Mouse (Mus musculus) brain, embryonic 14.5 days (tissue): Measurements from ENCODE around the gene Cracr2a. TPM values are rescaled to one million over a fixed set of nuclear protein-coding genes. Genes with fewer than 3 reads are reported as not detected.

Experiments
- DNase-seq: peaks from one replicate; pipeline ENCODE4 v3.0.0-alpha.2; 2011; ENCODE audit warnings: low read depth
- CTCF ChIP-seq: fragments of 200-500 bp; IDR thresholded peaks from 2 replicates; pipeline ENCODE4 v1.5.1; 2012; ENCODE audit warnings: inconsistent platforms, mild to moderate bottlenecking, moderate library complexity, borderline replicate concordance; ENCODE audit not compliant: insufficient read depth, insufficient read length; ENCODE audit errors: extremely low read depth
- POLR2A ChIP-seq: fragments of 200-500 bp; IDR thresholded peaks from 2 replicates; pipeline ENCODE4 v1.6.1; 2012; ENCODE audit warnings: mild to moderate bottlenecking, inconsistent platforms, borderline replicate concordance; ENCODE audit not compliant: poor library complexity, insufficient read depth, insufficient read length, severe bottlenecking; ENCODE audit errors: extremely low read depth
- polyA plus RNA-seq: library from polyadenylated mRNA; depleted of rRNA; stranded (reverse); fragments of >200 nt; gene quantifications from 2 replicates; pipeline ENCODE4 v1.2.3, GENCODE M21; 2012

Cracr2a gene
- polyA plus RNA-seq, 1 experiment = 0.29 TPM

DNA sequence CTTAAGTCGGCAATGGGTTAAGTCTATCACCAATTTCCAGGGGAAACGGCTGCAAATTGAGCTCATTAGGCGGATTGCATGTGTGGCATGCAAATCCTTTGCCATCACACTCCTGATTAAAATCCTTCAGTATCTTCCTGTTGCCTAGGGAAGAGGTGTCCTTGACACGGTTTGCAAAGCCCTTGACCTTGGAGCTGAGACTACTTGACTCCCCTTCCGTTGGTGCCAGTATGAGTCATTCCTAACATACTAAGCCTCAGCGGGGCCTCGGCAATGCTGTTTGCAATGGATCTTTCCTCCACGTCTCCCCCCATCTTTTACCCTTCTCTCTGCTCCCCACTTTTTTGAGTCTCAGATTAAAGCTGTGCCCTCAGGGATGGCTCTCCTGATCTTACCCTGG, 122.4 kb downstream of the Cracr2a start:
- peak; percentile 78 for DNase-seq
- TF ChIP-seq CTCF (no peak), POLR2A (no peak)

DNA sequence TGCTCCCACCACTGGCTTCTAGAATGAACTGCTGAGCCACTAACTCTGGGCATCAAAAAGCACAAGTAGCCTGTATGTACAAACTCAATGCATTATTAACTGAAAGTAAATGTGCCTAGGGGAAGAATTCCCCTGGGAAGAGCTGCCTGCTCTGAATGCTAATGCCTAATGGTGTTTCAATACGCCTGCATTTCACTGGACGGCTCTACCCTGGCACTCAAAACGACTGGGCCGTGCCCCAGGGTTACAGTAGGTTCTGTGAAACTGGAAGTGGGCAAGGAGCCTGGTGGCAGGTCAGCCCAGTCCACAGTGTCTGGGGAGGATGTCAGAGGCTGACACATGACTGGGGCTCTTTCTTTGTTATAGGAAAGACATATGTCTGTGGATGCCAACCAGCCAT, 123.8 kb downstream of the Cracr2a start:
- TF ChIP-seq POLR2A = no peak
- TF ChIP-seq CTCF = no peak
- peak; percentile 81 for DNase-seq

DNA sequence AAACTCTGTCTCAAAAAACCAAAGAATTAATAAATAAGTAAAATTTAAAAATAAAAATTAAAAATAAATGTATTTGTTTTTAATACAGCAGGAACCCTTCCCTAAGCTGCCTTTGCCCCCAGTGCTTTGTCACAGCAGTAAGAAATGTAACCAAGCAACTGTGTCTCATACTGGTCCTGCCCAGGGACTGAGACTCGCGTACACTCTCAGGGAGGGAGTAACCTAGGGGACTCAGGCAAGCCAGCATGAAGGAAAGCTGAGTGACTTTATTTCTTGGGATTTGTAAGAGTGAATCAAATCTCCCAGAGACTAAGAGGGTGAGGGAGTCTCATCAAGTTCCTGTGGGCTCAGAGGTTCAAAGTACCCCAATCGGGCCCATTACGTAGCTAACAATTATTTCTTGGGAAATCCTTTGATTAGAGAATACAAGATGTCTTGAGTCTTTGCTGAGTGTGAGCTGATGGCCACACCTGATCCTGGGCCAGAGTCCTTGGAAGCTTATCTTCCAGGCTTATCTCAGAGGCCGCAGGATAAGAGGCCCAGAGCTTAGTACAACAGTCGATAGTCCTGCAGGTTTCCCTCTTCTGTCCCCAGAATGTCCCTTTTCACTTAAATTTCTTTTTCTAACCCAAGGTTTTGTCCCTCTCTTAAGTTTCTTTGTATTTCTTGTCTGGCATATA, 126.2 kb downstream of the Cracr2a start:
- DNase-seq = no peak
- TF ChIP-seq CTCF = no peak
- no peak for TF ChIP-seq POLR2A

DNA sequence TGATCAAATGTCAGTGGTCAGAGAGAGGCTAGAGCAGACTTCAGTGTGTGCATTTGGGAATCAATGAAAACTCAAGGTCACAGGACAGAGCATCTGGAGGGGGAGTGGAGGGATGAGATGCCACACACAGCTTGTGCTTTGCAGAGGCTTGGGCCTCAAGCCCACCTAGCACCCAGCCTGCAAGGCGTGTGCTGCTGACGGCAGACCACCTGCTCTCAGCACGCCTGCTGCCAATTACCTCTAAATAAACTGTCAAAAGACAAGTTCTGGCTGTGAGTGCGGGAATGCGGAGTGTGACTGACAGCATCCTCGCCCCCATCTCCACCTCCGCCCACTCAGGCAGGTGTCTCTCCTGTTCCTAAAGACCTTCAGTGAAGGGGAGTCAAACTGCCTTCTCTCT, 131.2 kb downstream of the Cracr2a start:
- DNase-seq = peak; percentile 82
- no peak for TF ChIP-seq CTCF
- no peak for TF ChIP-seq POLR2A

DNA sequence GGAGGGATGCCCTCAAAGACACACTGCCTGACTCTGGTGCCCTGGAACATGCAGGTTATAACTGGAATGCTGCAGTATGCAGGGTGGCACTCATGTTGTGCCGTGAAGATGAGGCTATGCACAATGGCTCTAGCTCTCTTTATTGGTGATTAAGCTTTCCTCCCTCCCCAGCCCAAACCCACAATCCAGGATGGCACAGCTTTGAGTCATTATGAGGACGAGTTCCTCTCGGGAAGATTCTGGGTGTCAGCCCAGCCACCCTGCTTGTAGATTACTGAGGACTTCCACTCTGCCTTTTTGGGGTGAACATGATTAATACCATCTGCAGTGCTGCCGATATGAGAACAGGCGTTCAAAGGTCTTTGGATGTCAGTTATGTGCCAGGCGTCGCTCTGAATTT, 132.5 kb downstream of the Cracr2a start:
- no peak for DNase-seq

DNA sequence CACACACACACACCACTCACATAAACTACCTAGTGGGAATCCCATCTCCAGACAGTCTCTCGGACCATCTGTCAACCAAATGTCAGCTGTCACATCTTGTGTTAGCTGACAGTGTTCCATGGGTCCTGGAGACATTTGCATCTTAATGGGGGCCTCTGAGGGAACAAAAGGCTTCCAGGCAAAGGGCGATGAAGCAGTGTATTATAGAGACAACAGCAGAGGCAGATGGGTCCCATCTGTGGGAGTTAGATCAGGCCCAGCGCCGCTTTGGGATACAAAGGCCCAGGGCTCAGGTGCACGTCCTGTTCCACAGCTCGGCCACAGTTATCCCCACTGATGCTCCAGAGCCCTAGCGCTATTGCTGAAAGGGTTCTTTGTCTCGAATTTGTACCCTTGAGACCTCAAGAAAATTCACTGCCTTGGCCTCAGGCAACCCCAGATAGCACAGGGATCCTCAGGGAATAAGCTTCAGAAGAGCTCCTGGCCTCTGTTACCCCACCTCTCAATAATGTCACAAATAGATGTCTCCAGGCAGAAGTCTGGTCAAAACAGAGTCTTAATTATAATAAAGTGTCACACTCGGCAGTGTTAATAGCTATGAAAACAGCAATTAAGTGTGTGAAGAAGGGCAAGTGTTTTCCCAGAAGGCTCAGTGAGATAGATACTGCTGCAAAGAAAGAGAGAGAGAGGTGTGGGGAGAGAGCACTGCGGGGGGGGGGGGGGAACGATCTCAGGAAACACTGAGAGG, 140.1 kb downstream of the Cracr2a start:
- peak; percentile 97 for DNase-seq
- no peak for TF ChIP-seq CTCF
- TF ChIP-seq POLR2A = no peak

More for the DNA sequence above, 132.5 kb downstream of the Cracr2a start:
- TF ChIP-seq CTCF (no peak), POLR2A (no peak)

DNA sequence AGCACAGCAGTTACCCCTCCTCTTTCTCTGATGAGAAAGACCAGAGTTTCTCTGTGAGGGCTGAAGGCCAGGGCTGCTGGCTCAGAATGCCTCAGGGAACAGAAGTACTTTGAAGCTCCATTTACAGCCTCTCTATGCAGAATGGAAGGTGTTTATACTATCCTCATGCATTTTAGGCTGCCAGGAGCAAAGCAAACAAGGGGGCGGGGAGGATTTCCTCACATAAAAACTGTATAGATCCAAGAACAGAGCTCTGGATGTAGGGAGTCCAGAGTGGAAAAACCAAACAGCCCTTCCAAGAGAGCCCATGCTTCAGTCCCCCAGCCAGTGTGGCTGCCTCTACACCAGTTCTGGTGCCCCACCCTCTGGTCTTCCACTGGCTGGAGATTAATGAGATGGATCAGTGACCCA, 147.1 kb downstream of the Cracr2a start:
- peak; percentile 73 for DNase-seq
- no peak for TF ChIP-seq POLR2A
- no peak for TF ChIP-seq CTCF

DNA sequence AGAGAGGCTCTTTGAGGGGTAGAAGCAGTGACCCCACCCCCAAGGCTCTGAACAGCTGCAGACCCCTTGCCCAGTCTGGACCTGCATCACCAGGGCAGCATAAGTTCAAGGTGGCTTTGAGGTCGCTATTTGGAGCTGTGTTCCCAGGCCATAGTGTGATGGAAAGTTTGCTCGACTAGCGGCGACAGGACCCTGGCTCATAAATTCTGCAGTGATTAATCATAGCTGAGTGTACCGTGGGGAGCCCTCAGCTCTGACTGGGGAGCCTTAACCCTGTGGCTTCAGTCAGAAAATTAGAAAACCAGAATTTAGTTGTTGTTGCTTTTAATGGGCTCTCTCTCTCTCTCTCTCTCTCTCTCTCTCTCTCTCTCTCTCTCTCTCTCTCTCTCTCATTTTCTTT, 153.8 kb downstream of the Cracr2a start:
- TF ChIP-seq CTCF = no peak
- no peak for TF ChIP-seq POLR2A
- DNase-seq = no peak

DNA sequence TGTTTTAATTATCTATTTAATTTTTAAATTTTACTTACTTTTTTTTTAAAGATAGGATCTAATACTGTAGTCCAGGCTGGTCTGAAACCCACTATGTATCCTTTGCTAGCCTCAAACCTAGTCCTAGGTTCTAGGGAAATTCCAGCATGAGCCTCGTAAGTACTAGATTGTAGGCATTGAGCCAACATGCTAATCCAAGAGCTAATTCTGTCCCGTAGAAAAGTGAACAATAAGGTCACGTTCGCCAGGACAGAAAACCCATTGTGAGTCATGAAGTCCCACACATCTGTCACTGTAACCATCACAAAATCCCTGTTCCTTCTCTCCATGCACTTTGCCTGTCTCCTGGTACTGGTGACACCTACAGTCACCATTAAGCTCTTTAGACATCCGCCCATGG, 154.3 kb downstream of the Cracr2a start:
- peak; percentile 36 for DNase-seq
- no peak for TF ChIP-seq POLR2A
- TF ChIP-seq CTCF = no peak

DNA sequence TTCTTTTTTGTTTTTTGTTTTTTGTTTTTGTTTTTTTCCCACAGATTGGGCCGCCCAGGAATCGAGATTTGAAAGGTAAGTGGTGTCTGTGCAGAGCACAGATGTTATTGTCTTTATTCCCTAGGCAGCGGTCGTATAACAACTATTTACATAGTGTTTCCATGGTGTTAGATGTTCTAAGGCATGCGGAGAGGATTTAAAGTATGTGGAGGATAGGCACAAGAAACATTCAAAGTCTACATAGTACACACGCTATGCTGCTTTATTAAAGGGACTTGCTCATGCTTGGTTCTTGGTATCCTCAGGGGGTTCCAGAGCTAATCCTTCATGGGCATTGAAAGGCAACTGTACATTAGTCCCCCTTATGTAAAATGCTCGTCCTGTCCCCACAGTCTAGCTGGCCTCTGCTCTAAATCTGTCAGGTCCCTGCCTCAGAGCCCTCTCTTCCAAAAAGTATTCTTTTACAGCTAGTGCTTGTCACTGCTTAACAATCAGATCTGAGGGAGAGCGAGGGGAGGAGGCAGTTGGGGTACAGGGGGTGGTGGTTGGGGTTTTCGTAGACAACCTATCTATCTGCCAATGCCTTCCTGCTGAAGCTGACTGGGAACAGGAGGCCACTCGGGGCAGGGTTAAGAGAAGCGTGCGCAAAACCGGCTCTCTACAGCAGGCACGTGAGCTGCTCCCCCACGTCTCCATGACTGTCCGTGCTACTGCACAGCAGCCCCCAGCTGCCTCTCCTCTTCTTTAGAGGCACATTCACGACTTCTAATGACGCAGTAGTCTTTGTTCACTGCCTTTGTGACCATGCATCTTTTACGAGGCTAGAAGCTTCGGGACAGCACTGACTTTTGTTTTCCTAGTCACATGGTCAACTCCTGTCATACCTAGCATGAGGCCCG, 156.3 kb downstream of the Cracr2a start:
- peak; percentile 73 for DNase-seq
- no peak for TF ChIP-seq CTCF
- TF ChIP-seq POLR2A = no peak

DNA sequence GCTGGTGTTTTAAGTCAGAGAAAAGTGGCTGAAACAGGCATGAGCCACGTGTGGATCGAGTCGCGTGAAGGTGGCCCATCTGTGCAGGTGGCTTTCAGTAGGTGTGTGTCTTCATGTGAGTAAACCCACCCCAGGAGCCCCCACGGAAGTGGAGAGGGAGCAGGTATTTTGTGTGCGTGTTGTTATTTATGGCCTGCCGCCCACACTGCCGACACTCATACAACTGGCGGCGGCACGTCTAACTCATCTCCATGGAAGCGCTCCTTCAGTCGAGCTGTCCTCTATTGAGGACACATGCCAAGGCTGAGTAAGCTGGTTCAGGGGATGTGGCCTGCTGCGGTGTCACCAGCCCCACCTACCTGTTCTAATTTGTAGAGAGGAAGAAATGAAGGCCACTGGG, 158.7 kb downstream of the Cracr2a start:
- no peak for DNase-seq
- no peak for TF ChIP-seq POLR2A
- TF ChIP-seq CTCF = no peak
